Mouse (Mus musculus): ENCODE data around the gene Ttc9. TPM values are rescaled to one million over a fixed set of nuclear protein-coding genes. Genes with fewer than 3 reads are reported as not detected.

Ttc9 gene
- polyA plus RNA-seq, 1 experiment, result 43.8 TPM

DNA sequence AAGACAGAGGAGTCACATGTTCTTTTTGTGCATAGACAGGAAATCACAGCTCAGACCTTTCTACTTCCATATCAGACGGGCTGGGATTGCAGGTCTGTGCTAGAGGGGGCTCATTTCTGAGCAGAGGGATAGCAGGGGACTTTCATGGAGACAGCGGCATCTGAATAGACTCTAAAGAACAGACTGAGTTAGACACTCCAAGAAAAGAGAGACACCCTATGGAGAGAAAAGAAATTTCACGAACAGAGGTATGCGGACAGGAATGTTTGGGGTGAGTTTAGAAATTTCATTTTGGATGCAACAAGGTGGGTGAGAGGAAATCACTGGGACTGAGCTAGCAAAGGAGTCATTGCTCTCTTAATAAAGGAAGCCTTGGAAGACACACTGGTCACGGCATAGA is 56.8 kb downstream of the Ttc9 start:
- TF ChIP-seq CTCF (IDR thresholded peaks at IDR 0.05; ENCODE audit: borderline replicate concordance, insufficient read depth, low read depth, low read length), result no peak
- H3K27me3 ChIP-seq (ENCODE audit: control insufficient read depth, insufficient read depth, low read length), result no peaks in the 10 kb centered on the region
- no peak for DNase-seq
- H3K4me1 ChIP-seq (ENCODE audit: control insufficient read depth, insufficient read depth, low read length), result no peaks in the 10 kb centered on the region
- no peak overlapping the region for H3K27ac ChIP-seq (ENCODE audit: insufficient read depth, low read length)
- H3K4me3 ChIP-seq (replicated peaks; ENCODE audit: insufficient read depth, low read depth, low read length), result no peak overlapping the region
- 70% methylated on average over 5 of the region's 5 CpGs for WGBS

DNA sequence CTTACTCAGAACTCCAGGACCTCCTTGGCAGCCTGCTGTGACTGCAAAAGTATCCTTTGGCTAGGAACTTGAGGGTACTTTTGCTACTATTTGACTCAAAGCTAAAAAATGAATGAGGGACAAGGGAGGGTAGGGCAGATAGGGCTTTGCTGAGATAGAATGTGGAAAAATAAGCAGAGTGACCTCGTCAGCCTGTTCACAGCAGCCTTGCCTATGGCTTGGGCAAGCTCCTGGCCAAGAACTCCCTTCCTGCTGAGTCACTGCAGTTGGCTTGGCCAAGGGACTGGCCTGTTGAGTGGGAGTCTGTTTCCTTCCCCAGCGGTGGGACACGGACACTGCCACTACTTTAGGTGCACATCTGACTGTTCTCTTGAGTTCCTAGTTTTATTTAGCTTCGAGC is 57.5 kb downstream of the Ttc9 start:
- Histone ChIP-seq H3K4me3 (replicated peaks; ENCODE audit: insufficient read depth, low read depth, low read length) (no peak overlapping the region), H3K27ac (ENCODE audit: insufficient read depth, low read length) (no peak overlapping the region), H3K4me1 (ENCODE audit: control insufficient read depth, insufficient read depth, low read length) (no peaks in the 10 kb centered on the region), H3K27me3 (ENCODE audit: control insufficient read depth, insufficient read depth, low read length) (no peaks in the 10 kb centered on the region)
- TF ChIP-seq CTCF (IDR thresholded peaks at IDR 0.05; ENCODE audit: borderline replicate concordance, insufficient read depth, low read depth, low read length) (no peak), POLR2A (IDR thresholded peaks at IDR 0.05; ENCODE audit: borderline replicate concordance, insufficient read depth, low read length) (no peak)
- 42% methylated on average over 4 of the region's 4 CpGs for WGBS
- no peak for DNase-seq

- no peaks in the 10 kb centered on the region for H3K4me1 ChIP-seq (ENCODE audit: control insufficient read depth, insufficient read depth, low read length)
- DNase-seq, result no peak
- H3K27me3 ChIP-seq (ENCODE audit: control insufficient read depth, insufficient read depth, low read length), result no peaks in the 10 kb centered on the region
- WGBS, result 69% methylated on average over 4 of the region's 4 CpGs
- no peak overlapping the region for H3K27ac ChIP-seq (ENCODE audit: insufficient read depth, low read length)
- no peak overlapping the region for H3K4me3 ChIP-seq (replicated peaks; ENCODE audit: insufficient read depth, low read depth, low read length)
- no peak for TF ChIP-seq POLR2A (IDR thresholded peaks at IDR 0.05; ENCODE audit: borderline replicate concordance, insufficient read depth, low read length)
- TF ChIP-seq CTCF (IDR thresholded peaks at IDR 0.05; ENCODE audit: borderline replicate concordance, insufficient read depth, low read depth, low read length), result no peak
These were observed 58.5 kb downstream of the Ttc9 start for GRCm38 (mm10) chr12:81689505-81690056.

GRCm38 (mm10) chr12:81690111-81690510 is 59.1 kb downstream of the Ttc9 start:
- Histone ChIP-seq H3K27me3 (ENCODE audit: control insufficient read depth, insufficient read depth, low read length) (no peaks in the 10 kb centered on the region), H3K4me3 (replicated peaks; ENCODE audit: insufficient read depth, low read depth, low read length) (no peak overlapping the region), H3K27ac (ENCODE audit: insufficient read depth, low read length) (no peak overlapping the region), H3K4me1 (ENCODE audit: control insufficient read depth, insufficient read depth, low read length) (no peaks in the 10 kb centered on the region)
- WGBS, result 91% methylated on average over 15 of the region's 15 CpGs
- TF ChIP-seq CTCF (IDR thresholded peaks at IDR 0.05; ENCODE audit: borderline replicate concordance, insufficient read depth, low read depth, low read length) (no peak), POLR2A (IDR thresholded peaks at IDR 0.05; ENCODE audit: borderline replicate concordance, insufficient read depth, low read length) (no peak)
- no peak for DNase-seq

DNA sequence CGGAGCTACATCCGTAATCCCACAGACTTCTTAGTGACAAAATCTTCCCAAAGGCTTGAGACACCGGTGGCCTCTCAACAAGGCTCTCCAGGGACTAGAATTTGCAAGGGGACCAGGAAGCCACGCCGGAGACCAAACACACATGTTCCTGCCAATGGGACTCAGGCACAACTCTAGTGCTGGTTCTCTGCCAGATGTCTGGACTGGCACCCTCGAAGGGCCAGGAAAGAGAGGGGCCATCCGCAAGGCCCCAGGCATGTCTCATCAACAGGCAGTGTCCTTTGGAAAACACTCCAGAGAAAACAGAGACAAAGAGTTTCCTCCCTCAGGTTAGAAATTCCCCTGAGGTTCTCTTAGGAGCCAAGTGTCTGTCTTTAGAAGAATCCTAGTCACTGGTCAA is 59.7 kb downstream of the Ttc9 start:
- whole genome bisulfite sequencing, result 39% methylated on average over 7 of the region's 7 CpGs
- TF ChIP-seq POLR2A (IDR thresholded peaks at IDR 0.05; ENCODE audit: borderline replicate concordance, insufficient read depth, low read length) (no peak), CTCF (IDR thresholded peaks at IDR 0.05; ENCODE audit: borderline replicate concordance, insufficient read depth, low read depth, low read length) (no peak)
- H3K4me3 ChIP-seq (replicated peaks; ENCODE audit: insufficient read depth, low read depth, low read length), result no peak overlapping the region

GRCm38 (mm10) chr12:81691177-81691730 is 60.2 kb downstream of the Ttc9 start:
- Histone ChIP-seq H3K27me3 (ENCODE audit: control insufficient read depth, insufficient read depth, low read length) (no peaks in the 10 kb centered on the region), H3K4me1 (ENCODE audit: control insufficient read depth, insufficient read depth, low read length) (no peaks in the 10 kb centered on the region), H3K4me3 (replicated peaks; ENCODE audit: insufficient read depth, low read depth, low read length) (no peak overlapping the region), H3K27ac (ENCODE audit: insufficient read depth, low read length) (no peak overlapping the region)
- 45% methylated on average over 8 of the region's 8 CpGs for WGBS
- DNase-seq, result no peak
- no peak for TF ChIP-seq CTCF (IDR thresholded peaks at IDR 0.05; ENCODE audit: borderline replicate concordance, insufficient read depth, low read depth, low read length)
- no peak for TF ChIP-seq POLR2A (IDR thresholded peaks at IDR 0.05; ENCODE audit: borderline replicate concordance, insufficient read depth, low read length)

More for the DNA sequence above, 59.7 kb downstream of the Ttc9 start:
- no peak for DNase-seq
- Histone ChIP-seq H3K27me3 (ENCODE audit: control insufficient read depth, insufficient read depth, low read length) (no peaks in the 10 kb centered on the region), H3K27ac (ENCODE audit: insufficient read depth, low read length) (no peak overlapping the region), H3K4me1 (ENCODE audit: control insufficient read depth, insufficient read depth, low read length) (no peaks in the 10 kb centered on the region)

GRCm38 (mm10) chr12:81698011-81698410 is 67.0 kb downstream of the Ttc9 start:
- WGBS, result 78% methylated on average over 4 of the region's 4 CpGs
- TF ChIP-seq POLR2A (IDR thresholded peaks at IDR 0.05; ENCODE audit: borderline replicate concordance, insufficient read depth, low read length) (no peak), CTCF (IDR thresholded peaks at IDR 0.05; ENCODE audit: borderline replicate concordance, insufficient read depth, low read depth, low read length) (no peak)
- Histone ChIP-seq H3K4me3 (replicated peaks; ENCODE audit: insufficient read depth, low read depth, low read length) (no peak overlapping the region), H3K27me3 (ENCODE audit: control insufficient read depth, insufficient read depth, low read length) (no peaks in the 10 kb centered on the region), H3K4me1 (ENCODE audit: control insufficient read depth, insufficient read depth, low read length) (no peaks in the 10 kb centered on the region), H3K27ac (ENCODE audit: insufficient read depth, low read length) (no peak overlapping the region)
- peak in 1 of 2 experiments; percentile 17 for DNase-seq

DNA sequence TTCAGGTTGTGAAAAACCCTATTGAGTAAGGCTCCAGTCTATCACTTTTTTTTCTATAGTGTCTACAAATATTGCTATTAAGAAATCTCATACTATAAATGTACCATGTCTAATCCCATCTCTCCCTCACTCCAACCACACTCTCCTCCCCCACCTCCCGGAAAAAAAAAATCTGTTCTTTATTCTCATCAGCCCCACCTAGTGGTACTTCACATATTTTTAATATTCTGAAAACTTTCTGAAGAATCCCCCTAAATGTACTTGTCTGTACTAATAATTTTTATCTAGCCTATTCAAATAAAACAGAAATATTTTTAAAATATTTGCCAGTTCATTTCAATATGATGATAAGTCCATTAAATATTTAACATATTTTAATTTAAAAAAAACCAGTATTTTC is 71.9 kb downstream of the Ttc9 start:
- peak in 1 of 2 experiments; percentile 14 for DNase-seq
- Histone ChIP-seq H3K4me3 (replicated peaks; ENCODE audit: insufficient read depth, low read depth, low read length) (no peak overlapping the region), H3K27ac (ENCODE audit: insufficient read depth, low read length) (no peak overlapping the region), H3K4me1 (ENCODE audit: control insufficient read depth, insufficient read depth, low read length) (no peaks in the 10 kb centered on the region), H3K27me3 (ENCODE audit: control insufficient read depth, insufficient read depth, low read length) (no peaks in the 10 kb centered on the region)
- TF ChIP-seq POLR2A (IDR thresholded peaks at IDR 0.05; ENCODE audit: borderline replicate concordance, insufficient read depth, low read length), result no peak
- no peak for TF ChIP-seq CTCF (IDR thresholded peaks at IDR 0.05; ENCODE audit: borderline replicate concordance, insufficient read depth, low read depth, low read length)
- 0% methylated on average over 1 of the region's 1 CpGs for WGBS
